Mouse (Mus musculus): ENCODE measurements at regions not wholly inside any gene's neighbourhood (a gene's known extent, or its start where the extent isn't known, plus 50 kb on each side); places are given as distances from the start of the nearest gene placed in this dataset.

DNA sequence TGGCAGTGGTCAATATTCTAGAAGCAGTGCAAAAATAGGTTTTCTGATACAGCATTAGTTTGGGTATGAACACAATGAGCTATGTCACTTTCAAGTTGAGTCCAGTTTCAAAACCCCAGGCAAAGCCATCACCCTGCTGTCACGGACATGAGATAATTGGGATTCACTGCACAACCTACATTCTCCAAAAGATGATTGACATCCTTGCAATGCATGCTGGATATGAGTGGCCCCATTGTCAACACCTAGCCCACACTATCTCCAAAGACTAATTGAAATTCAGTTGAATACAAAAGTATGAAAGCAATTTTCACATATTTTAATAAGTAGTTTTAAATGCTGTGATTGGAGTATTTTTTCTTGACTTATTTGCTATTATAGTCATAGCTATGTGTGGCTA lies 783.7 kb upstream of the Tbl1xr1 start:
- Histone ChIP-seq H3K4me3 (replicated peaks; ENCODE audit: low read length) (no peak overlapping the region), H3K4me1 (replicated peaks; ENCODE audit: low read depth, low read length) (no peaks in the 10 kb centered on the region), H3K9me3 (ENCODE audit: low read length) (no peaks in the 10 kb centered on the region), H3K27me3 (ENCODE audit: insufficient read depth, low read length) (no peaks in the 10 kb centered on the region), H3K36me3 (ENCODE audit: insufficient read depth, low read length) (no peaks in the 10 kb centered on the region)
- TF ChIP-seq POU5F1 (IDR thresholded peaks at IDR 0.05; ENCODE audit: borderline replicate concordance, low read length) (no peak), CTCF (conservative IDR thresholded peaks at IDR 0.05; ENCODE audit: low read length) (no peak), NANOG (IDR thresholded peaks at IDR 0.05; ENCODE audit: borderline replicate concordance, low read length) (no peak)

DNA sequence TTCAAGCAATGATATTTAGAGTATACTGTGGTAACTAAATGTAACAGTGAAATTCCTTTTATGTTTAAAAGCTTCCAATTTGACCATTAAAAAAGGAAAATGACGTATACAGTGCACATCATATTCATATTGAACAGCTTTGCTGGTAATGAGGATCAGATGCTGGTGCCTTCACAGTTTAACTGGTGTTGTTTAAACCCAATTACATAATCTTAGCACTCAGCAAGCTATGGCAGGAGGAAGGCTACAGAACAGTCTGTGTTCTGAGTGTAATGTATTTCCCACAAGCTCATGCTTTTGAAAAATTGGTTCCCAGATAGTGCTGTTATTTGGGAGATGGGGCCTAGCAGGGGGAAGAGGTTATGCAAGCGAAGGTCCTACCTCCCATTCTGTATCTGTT lies 783.1 kb upstream of the Tbl1xr1 start:
- H3K36me3 ChIP-seq (ENCODE audit: insufficient read depth, low read length): no peaks in the 10 kb centered on the region
- TF ChIP-seq POU5F1 (IDR thresholded peaks at IDR 0.05; ENCODE audit: borderline replicate concordance, low read length) (no peak), NANOG (IDR thresholded peaks at IDR 0.05; ENCODE audit: borderline replicate concordance, low read length) (no peak), CTCF (conservative IDR thresholded peaks at IDR 0.05; ENCODE audit: low read length) (no peak)
- no peaks in the 10 kb centered on the region for H3K27me3 ChIP-seq (ENCODE audit: insufficient read depth, low read length)
- H3K9me3 ChIP-seq (ENCODE audit: low read length): no peaks in the 10 kb centered on the region
- no peak overlapping the region for H3K4me3 ChIP-seq (replicated peaks; ENCODE audit: low read length)
- no peaks in the 10 kb centered on the region for H3K4me1 ChIP-seq (replicated peaks; ENCODE audit: low read depth, low read length)

DNA sequence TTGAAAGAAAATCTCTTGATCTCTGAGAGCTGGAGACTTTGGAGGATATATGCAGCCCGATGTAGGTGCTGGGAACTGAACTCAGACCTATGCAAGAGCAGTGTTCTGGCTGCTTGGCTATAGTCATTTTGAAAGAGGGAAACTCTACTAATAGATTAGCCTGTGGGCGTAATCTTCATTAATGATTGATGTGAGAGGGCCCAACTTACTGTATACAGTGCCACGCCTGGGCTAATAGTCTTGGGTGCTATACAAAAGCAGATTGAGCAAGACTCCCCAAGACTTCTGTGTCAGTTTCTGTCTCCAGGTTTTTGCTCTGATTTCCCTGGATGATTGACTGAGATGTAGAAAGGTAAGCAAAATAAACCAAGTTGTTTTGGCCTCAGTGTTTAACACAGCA lies 781.7 kb upstream of the Tbl1xr1 start:
- no peak for TF ChIP-seq POU5F1 (IDR thresholded peaks at IDR 0.05; ENCODE audit: borderline replicate concordance, low read length)
- TF ChIP-seq NANOG (IDR thresholded peaks at IDR 0.05; ENCODE audit: borderline replicate concordance, low read length): no peak
- TF ChIP-seq CTCF (conservative IDR thresholded peaks at IDR 0.05; ENCODE audit: low read length): no peak
- H3K36me3 ChIP-seq (ENCODE audit: insufficient read depth, low read length): no peaks in the 10 kb centered on the region
- peaks cover 5% of the 10 kb centered on the region; the same call in 1 of the 2 replicates for H3K9me3 ChIP-seq (ENCODE audit: low read length)
- no peaks in the 10 kb centered on the region for H3K4me1 ChIP-seq (replicated peaks; ENCODE audit: low read depth, low read length)
- no peak overlapping the region for H3K4me3 ChIP-seq (replicated peaks; ENCODE audit: low read length)
- no peaks in the 10 kb centered on the region for H3K27me3 ChIP-seq (ENCODE audit: insufficient read depth, low read length)

- TF ChIP-seq POU5F1 (IDR thresholded peaks at IDR 0.05; ENCODE audit: borderline replicate concordance, low read length) (no peak), NANOG (IDR thresholded peaks at IDR 0.05; ENCODE audit: borderline replicate concordance, low read length) (no peak)
- H3K27me3 ChIP-seq (ENCODE audit: insufficient read depth, low read length): no peaks in the 10 kb centered on the region
- peaks cover 15% of the 10 kb centered on the region for H3K9me3 ChIP-seq (ENCODE audit: low read length)
- no peaks in the 10 kb centered on the region for H3K36me3 ChIP-seq (ENCODE audit: insufficient read depth, low read length)
- H3K4me1 ChIP-seq (replicated peaks; ENCODE audit: low read depth, low read length): no peaks in the 10 kb centered on the region
- no peak overlapping the region for H3K4me3 ChIP-seq (replicated peaks; ENCODE audit: low read length)
Measured at GRCm38 (mm10) chr3:21296581-21297110, 779.8 kb upstream of the Tbl1xr1 start.

- no peaks in the 10 kb centered on the region for H3K27me3 ChIP-seq (ENCODE audit: insufficient read depth, low read length)
- peaks cover 4% of the 10 kb centered on the region for H3K4me1 ChIP-seq (replicated peaks; ENCODE audit: low read depth, low read length)
- H3K9me3 ChIP-seq (ENCODE audit: low read length): no peaks in the 10 kb centered on the region
- H3K36me3 ChIP-seq (ENCODE audit: insufficient read depth, low read length): no peaks in the 10 kb centered on the region
- no peak overlapping the region for H3K4me3 ChIP-seq (replicated peaks; ENCODE audit: low read length)
- TF ChIP-seq NANOG (IDR thresholded peaks at IDR 0.05; ENCODE audit: borderline replicate concordance, low read length): no peak
- TF ChIP-seq POU5F1 (IDR thresholded peaks at IDR 0.05; ENCODE audit: borderline replicate concordance, low read length): no peak
- TF ChIP-seq CTCF (conservative IDR thresholded peaks at IDR 0.05; ENCODE audit: low read length): no peak
Measured at GRCm38 (mm10) chr3:21325329-21325896, 751.0 kb upstream of the Tbl1xr1 start.

DNA sequence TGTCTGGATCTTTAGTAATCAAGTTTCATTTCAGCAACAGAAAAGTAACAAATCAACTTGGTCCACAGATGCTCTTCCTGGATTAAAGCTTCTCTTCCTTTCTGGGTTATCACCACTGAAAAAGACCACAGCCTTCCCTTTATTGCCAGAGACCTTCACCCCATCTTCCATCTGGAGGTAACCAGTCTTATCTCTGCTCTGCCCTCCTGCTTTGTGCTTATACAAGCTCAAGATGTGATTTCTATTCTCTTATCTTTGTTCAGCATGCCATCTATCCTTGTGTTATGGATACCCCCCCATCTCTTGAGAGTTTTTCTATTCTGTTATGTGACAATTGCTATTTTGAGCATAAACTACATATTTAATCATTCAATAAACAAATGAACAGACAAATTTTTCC lies 734.5 kb upstream of the Tbl1xr1 start:
- Histone ChIP-seq H3K4me1 (replicated peaks; ENCODE audit: low read depth, low read length) (no peaks in the 10 kb centered on the region), H3K9me3 (ENCODE audit: low read length) (no peaks in the 10 kb centered on the region), H3K4me3 (replicated peaks; ENCODE audit: low read length) (no peak overlapping the region), H3K36me3 (ENCODE audit: insufficient read depth, low read length) (no peaks in the 10 kb centered on the region), H3K27me3 (ENCODE audit: insufficient read depth, low read length) (no peaks in the 10 kb centered on the region)
- TF ChIP-seq CTCF (conservative IDR thresholded peaks at IDR 0.05; ENCODE audit: low read length) (no peak), POU5F1 (IDR thresholded peaks at IDR 0.05; ENCODE audit: borderline replicate concordance, low read length) (no peak), NANOG (IDR thresholded peaks at IDR 0.05; ENCODE audit: borderline replicate concordance, low read length) (no peak)

DNA sequence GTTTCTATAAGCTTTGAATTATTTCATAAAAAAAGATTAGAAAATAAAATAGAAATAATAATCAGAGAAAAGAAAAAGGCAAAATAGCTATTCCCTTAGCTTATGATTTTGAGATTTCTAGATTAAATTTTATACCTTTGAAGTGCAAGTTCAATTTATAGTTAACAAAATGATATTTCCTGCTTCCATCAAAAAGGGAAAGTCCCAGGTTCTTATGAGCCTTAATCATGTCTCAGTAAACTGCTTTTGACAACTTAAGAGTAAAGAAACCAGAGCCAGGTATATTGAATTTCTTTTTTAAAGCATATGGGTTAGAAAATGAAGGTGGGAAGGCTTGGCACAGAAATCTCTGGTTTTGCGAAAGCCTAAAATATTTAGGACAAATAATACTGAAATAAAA lies 733.4 kb upstream of the Tbl1xr1 start:
- Histone ChIP-seq H3K27me3 (ENCODE audit: insufficient read depth, low read length) (no peaks in the 10 kb centered on the region), H3K9me3 (ENCODE audit: low read length) (no peaks in the 10 kb centered on the region), H3K36me3 (ENCODE audit: insufficient read depth, low read length) (no peaks in the 10 kb centered on the region), H3K4me1 (replicated peaks; ENCODE audit: low read depth, low read length) (no peaks in the 10 kb centered on the region), H3K4me3 (replicated peaks; ENCODE audit: low read length) (no peak overlapping the region)
- TF ChIP-seq NANOG (IDR thresholded peaks at IDR 0.05; ENCODE audit: borderline replicate concordance, low read length) (no peak), CTCF (conservative IDR thresholded peaks at IDR 0.05; ENCODE audit: low read length) (no peak), POU5F1 (IDR thresholded peaks at IDR 0.05; ENCODE audit: borderline replicate concordance, low read length) (no peak)

GRCm38 (mm10) chr3:21349421-21349820 lies 727.0 kb upstream of the Tbl1xr1 start:
- Histone ChIP-seq H3K36me3 (ENCODE audit: insufficient read depth, low read length) (no peaks in the 10 kb centered on the region), H3K4me3 (replicated peaks; ENCODE audit: low read length) (no peak overlapping the region), H3K4me1 (replicated peaks; ENCODE audit: low read depth, low read length) (no peaks in the 10 kb centered on the region), H3K9me3 (ENCODE audit: low read length) (peaks cover 2% of the 10 kb centered on the region), H3K27me3 (ENCODE audit: insufficient read depth, low read length) (no peaks in the 10 kb centered on the region)
- TF ChIP-seq CTCF (conservative IDR thresholded peaks at IDR 0.05; ENCODE audit: low read length) (no peak), POU5F1 (IDR thresholded peaks at IDR 0.05; ENCODE audit: borderline replicate concordance, low read length) (no peak), NANOG (IDR thresholded peaks at IDR 0.05; ENCODE audit: borderline replicate concordance, low read length) (no peak)

DNA sequence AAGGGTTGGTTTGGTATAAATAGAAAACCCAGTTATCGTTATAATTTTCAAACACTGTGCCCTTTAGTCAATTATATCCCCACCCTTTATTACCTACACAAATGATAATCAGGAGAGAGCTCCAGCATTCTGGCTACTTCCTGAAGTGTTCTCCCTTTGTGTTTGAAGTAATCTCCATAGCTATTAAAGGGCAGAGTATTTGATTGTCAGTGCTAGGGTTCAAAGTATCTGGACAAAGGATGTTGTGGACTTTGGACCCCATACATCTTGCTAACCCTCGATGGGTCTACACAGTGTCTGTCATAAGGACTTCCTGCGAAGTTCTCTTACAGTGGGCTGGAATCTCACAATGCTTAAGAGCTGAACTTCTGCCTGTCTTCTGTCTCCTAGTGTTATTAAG lies 720.3 kb upstream of the Tbl1xr1 start:
- H3K27me3 ChIP-seq (ENCODE audit: insufficient read depth, low read length): no peaks in the 10 kb centered on the region
- H3K4me3 ChIP-seq (replicated peaks; ENCODE audit: low read length): no peak overlapping the region
- H3K9me3 ChIP-seq (ENCODE audit: low read length): peaks cover 11% of the 10 kb centered on the region
- no peaks in the 10 kb centered on the region for H3K4me1 ChIP-seq (replicated peaks; ENCODE audit: low read depth, low read length)
- H3K36me3 ChIP-seq (ENCODE audit: insufficient read depth, low read length): no peaks in the 10 kb centered on the region
- no peak for TF ChIP-seq POU5F1 (IDR thresholded peaks at IDR 0.05; ENCODE audit: borderline replicate concordance, low read length)
- peak; percentile 38; the same call in 1 of the 2 replicates for TF ChIP-seq NANOG (IDR thresholded peaks at IDR 0.05; ENCODE audit: borderline replicate concordance, low read length)
- no peak for TF ChIP-seq CTCF (conservative IDR thresholded peaks at IDR 0.05; ENCODE audit: low read length)

Data from E14TG2a.4 (cell line).